Mouse (Mus musculus): ENCODE measurements at regions not wholly inside any gene's neighbourhood (a gene's known extent, or its start where the extent isn't known, plus 50 kb on each side); places are given as distances from the start of the nearest gene placed in this dataset.
A peak's percentile ranks its signal among the peaks of the same experiment; 100 is the strongest.

DNA sequence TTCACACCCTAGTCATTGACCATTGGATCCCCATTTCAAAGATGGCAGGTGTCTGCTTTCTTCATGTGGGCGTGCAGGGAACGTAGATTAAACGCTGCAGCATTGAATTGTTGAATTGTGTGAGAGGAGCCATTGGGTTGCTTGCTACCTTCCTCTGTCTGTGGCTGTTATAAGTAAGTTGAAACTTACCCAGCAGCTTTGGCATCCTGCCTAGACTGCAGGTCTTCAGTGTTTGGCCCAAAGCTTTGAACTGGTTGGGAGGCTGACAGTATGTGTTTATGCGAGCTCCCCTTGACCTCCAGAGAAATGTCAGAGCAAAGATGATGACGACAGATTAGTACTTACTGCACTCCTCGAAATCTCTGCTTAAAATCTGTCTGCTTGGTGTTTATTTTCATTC is 473.8 kb downstream of the Irx1 start:
- peak; percentile 4 for DNase-seq

DNA sequence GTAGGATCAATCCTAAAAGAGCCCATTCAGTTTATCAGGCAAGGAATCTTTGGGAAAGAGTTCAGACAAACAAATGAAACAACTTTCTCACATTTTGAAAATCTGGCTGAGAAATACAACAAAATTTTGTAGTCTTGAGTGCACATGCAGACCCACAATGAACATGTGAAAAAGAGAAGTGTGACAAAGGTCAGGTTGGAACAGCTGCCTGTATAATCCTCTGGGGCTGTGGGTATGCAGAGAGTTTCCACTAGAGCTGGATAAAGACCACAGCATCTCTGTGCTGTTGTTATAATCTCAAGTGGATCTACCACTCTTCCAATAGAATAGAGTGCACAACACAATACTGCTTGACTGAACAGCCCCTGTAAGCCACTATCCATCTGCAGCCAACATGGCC is 482.3 kb downstream of the Irx1 start:
- no peak for DNase-seq

DNA sequence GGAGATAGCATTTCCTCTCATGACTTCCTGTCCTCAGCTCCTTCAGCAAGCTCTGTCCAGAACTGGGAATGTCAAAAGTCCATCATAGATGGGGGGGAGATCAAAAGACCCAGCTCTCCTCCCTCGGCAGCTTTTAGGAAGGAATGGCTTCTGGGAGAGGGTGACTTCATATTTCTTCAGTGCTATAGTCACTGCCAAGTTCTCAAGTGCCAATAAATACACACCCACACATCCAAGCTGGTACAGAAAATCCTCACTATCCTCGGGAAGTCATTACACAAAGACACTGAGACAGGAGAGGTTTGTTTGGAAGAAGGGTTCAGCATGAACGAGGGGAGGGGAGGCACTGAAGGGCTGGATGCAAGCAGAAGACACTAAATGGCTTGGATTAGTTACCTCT is 502.0 kb downstream of the Irx1 start:
- DNase-seq = no peak

DNA sequence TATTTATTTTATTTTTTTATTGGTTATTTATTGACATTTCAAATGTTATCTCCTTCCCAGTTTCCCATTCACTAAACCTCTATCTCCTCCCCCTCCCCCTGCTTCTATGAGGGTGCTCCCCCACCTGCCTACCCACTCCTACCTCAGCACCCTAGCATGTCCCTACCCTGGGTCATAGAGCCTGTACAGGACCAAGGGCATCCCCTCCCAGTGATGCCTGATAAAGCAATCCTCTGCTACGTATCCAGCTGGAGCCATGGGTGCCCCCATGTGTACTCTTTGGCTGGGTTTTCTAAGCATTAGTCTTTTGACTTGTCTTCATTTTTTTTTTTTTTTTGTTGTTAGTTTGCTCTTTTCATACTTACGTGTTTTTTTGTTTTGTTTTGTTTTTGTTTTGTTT is 502.9 kb downstream of the Irx1 start:
- no peak for DNase-seq

DNA sequence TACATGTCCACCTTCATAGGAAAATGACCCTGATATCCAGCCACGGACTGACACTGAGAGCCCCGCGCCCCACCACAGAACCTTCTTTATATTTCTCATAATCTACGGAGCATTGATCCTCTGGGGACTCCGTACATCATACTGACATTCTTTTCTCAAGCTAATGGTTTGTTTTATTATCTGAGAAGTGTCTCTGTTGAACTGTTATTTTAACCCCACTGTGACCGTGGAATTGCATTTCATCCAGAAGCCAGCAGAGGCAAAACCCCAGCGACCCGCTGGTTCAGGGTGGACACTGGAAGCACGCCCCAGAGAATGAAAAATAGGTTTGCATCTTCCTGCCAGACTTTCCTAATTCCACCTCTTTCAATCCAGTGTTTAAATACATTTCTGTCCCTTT is 503.4 kb downstream of the Irx1 start:
- no peak for DNase-seq

DNA sequence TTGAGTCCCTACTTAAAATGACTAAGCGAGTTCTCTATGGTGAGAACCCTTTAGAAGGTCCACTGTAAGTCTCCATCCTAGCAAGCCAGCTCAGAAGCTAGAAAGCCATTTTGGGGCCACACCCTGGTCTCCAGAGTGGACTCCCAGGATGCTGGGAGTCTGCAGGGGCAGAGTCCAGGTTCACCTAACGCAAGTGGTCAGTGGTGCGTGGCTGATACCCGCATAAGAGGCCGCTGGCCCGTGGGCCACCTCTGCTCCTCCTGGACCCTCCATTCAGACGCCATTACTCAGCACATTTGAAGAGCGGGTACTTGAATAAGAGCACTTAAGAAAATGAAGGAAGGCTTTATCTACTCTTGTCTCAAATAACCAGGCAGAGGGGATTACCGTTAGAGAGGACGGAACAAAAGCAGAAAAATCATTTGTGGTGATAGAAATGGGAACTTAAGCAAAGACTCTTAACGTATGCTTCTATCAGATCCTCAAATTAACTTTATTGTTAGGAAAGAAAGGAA is 504.4 kb downstream of the Irx1 start:
- no peak for DNase-seq

DNA sequence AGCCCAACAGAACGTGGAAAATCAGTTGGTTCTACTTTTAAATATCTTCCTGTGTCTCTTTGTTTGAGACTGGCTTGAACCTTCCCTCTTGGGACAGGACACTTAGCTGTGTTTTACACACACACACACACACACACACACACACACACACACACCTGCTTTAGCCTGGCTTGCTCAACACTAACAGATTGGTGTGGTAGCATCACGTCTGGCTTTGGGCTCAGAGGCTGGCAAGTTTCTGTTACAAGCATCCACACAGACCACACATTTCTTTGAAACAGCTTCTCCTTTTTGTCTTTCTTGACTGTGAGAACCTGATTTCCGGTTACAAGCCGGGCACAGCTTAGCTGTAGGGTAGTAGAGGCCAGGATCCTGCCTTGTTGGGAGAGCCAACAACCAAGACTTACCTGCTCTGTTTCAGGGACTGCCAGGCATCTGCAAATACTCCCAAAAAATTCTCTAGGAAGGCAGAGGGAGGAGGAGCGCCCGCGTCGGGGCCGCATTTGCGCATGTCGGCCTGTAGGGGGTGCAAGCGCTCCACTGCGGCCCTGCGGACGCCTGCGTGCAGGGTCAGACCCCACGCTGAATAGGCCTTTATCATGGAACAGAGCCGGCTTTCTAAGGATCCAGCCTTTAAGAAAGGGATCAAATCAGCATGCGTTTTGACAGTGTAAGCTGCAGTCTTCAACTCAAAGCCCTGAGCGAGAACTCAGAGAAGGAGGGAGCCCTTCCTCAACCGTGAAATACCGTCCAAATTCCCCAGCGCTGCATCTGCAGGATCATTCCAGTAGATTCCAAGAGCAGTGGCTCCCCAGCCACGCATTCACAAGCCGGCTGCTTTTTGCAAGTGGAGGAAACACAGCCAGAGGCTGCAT is 505.2 kb downstream of the Irx1 start:
- DNase-seq = peak; percentile 77

DNA sequence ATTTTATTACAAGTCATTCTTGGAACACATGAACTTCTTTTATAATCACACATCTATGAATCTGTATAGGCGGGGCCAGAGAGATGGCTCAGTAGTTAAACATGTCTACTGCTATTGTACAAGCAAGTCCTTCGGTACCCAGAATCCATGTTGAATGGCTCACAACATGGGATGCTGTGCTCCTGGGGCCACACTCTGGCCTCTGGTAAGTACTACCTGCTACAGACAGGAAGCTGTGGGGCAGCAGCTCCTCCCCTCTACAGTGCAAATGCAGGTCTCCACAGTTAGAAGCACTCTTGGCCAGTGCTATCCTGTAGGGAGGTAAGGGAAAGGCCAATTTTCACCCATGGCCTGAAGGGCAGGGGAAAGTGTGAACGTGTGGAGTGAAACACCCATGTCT is 506.0 kb downstream of the Irx1 start:
- DNase-seq = no peak

DNA sequence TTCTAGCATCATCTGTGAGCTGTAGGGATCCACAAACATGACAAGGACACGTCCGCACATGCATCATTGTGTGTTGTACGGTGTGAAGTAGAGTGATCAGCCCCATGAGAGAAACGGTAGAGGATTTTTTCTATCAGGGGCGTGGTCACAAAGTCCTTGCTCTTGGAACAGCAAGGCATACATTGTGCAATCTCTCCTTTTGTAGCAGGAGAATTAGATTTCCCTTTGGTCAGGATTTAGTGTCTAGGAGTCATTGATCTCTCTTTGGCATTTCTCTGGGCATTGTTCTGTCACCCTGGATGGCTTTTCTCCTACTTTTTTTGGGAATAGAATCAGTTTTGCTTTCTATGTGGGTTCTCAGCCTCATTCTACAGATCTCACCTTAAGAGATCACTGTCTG is 511.3 kb downstream of the Irx1 start:
- DNase-seq = no peak

DNA sequence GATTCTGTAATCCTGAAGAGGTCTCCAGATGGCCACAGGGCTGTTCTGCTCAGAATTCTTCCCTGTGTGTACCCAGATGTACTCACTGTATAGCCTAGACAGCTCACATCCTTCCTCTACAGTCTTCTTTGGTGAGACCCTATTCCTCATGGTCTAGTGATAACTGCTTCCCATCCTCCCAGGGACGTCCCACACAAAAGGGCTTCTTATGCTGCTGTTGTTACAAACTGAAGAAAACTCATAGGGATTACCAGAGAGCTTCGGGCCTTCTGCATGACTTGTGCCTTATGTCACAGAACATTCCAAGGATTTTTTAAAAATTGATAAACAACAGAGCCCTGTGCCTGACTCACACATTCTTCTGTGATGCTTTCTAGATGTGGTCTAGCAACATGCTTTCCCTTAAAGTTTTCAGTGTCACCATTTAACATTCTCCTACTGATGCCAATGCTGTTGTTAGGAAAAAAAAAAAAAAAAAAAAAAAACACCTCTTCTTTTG is 525.9 kb downstream of the Irx1 start:
- DNase-seq = no peak

DNA sequence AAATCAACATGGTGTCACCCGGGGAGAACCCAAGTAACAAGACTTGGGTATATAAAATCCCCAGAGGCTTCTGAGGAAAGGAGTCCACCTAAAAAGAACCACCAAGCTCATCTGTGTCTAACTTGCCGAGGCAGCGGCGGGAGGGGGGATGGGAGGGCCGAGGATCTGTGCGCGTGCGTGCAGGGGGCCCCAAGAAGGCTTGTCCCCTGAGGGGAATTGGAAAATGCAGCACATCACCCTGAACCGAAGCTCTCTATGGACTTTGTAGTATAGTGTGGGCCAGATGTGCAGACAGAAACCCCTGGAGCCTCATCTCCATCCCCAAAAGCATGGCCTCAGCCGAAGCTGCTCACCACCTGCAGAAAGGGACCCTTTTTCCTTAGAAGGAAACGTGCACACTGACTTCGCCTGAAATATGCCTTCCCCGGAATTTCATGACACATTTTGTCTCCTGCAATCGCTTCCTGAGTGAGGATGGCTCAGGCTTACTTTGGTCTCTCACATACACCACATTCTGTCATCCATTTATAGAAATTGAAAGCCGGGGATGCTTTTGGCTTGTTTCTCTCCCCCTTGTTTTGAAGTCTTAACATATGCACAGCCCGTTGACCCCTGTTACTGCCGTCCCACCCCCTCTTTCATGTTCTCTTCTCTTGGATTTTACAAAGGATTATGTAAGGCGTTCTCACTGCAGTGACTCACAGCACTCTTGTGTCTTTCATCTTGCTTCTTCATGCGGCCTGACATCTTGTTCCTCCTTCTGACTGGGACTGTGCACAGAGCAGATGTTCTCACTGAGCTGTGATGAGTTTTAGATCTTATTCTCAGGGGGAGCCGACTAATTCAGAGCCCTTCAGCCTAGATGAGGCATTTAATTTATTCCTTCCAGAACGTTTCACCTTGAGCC is 559.6 kb downstream of the Irx1 start:
- no peak for DNase-seq

DNA sequence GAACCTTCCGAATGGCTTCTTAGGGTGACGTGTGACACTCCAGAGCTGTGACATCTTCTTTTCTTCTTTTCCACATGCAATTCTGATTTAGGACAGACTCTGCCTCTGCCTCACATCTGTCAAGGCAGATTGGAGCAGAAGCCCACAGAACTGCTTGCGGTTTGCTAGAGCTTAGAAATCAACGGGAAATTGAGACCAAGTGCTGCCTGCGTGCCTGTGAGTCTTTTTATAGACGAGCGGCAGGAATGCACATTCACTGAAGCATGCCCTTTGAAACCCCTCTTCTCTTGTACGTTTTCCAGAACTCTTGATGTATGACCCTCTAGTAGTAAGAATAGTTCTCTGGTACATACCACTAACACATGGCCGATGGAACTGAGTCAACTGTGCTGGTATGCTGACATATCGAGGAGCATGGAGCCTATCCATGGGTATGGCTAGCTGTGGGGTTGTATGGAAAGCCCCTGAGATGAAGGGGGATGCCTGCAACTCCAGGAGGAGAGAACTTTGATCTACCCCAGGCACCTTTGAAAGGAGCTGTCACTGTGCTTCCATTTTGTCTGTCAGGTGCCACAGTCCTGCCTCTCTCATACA is 552.2 kb upstream of the Adamts16 start:
- DNase-seq = no peak

DNA sequence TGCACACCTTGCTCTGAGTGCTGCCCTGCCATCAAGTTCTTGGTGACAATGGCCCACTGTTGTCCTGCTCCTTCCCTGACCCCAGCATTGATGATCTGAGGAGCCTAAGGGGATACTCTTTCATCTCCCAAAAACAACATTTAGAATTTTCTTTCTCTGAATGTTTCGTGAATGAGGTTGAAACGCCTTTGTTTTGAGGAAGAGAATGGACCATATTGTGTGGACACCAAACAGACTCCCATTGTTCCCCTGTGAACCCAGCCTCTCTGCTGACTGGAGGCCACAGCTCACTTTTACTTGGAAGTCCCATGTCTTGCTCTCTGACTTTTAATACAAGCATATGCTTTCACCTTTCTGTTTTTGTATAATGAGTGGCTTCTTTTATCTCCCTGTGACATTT is 537.0 kb upstream of the Adamts16 start:
- no peak for DNase-seq

DNA sequence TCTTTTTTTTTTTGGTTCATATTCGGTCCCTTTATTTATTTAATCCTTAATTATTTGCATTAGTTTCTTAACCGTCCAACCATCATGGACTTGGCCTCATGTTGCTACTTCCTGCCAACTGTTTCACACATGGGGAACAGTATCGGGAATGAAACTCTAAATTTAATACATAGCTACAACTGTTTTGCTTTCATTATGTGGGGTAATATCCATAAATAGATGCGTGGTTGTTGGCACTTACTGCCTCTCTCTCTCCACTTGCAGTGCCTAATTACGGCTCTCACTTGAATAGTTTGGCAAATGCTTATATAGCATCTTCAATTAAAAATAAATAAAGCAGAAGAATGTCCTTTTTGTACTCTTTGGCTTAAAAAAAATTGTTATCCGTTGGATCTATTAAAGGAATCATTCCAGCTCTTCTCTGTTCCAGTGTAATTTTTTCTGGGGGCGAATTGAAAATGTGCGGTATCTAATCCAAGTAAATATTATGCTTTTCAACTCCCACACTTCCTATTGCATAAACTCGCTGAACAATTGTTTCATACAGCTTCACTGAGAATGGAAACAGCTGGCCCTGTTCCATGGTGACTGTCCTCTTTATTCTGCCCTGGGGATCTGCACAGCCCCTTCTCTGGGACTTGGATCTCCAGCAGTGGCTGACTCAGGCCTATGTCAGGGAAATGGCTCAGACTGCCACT is 534.4 kb upstream of the Adamts16 start:
- DNase-seq = no peak

DNA sequence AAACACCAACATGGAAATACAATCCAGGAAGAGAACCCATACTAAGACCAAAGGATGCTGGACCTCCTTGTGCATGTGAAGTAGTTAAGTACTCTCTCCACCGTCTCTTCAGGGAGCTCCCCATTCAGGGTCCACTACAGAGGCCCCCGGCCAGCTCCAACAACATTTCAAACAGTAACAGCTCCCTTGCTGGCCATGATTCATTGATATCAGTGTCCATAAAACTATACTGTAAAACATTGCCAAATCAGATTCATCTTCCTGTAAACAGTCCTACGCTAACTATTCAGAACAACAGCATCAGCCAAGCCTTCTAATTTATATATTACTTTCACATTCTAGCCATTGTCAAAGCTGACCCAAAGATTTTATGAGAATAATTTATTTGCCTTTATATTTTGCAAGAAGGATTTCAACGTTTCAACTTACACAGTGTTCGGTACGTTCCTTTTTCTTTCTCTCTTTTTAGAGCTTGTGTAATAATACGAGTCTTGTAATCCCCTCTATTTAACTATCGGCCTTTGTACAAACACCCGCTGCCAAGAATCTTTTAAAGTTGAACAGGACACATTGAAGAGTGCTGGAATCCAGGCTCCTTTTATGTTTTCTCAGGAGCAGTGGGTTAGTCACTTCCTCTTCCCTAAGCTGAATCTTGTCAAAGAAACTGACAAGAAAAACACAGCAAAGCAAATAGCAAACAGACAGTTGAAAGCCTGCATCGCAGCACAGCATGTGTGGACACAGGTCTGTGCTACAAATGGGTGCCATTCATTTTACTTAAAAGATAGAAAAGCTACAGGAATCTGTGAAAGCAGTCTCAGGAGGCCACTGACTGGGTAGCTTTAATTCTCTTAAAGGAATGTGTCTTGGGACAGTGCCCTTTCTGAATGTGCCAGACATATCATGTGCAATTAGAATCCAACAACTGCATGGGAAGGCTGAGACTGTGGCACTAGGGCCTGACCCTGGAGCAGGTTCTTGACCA is 531.4 kb upstream of the Adamts16 start:
- no peak for DNase-seq

DNA sequence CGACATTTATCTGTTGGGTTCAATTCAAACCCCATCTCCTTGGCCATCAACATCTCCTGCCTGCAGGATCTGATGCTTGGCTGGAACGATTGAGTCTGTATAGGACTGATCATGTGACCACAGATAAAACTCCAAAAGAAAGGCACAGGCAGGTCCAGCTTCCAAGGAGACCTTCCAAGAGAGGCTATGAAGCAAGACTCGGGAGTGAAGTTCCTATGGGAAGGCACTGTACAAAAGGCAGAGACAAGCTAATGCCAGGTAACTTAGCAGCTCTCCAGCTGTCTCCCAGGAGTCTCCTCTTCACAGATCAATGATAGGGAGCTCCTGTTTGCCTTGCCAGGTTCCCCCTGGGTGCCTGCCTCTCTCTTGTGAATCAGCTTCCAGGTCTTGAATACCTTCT is 528.2 kb upstream of the Adamts16 start:
- DNase-seq = no peak

DNA sequence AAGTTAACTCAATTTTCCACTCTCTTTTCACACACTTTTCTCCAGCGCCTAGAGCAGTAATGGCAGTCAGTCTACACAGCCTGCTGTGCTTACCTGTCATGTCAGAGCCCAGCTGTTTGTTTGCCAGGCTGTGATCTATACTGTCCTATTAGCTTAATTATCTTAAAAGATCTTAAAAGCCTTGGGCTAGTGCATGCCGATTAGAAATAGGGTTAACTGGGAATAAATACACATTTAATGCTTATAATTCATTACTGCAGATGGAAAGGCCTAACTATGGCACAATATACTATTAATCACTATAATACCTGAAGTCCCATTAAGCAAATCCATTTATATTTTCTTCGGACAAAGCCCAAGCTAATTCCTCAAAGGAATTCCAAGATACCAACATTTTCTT is 523.6 kb upstream of the Adamts16 start:
- DNase-seq = no peak

DNA sequence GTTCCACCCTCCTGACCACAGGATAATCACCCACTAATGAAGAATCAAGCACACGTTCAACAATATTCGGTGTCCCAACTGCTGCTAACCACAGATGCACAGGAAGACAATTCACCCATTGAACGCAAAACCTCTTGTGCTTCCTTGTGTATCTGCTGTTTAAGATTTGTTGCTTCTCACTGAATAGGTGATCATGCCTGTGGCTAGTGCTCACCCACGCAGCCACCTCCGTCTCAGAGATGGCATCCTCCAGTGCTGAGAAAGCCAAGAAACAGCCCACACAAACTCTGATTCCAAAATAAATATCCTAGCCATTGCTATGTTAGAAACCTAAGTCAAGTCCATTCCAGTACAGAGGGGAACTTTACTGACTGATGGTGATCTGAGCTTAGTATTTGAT is 520.7 kb upstream of the Adamts16 start:
- no peak for DNase-seq

DNA sequence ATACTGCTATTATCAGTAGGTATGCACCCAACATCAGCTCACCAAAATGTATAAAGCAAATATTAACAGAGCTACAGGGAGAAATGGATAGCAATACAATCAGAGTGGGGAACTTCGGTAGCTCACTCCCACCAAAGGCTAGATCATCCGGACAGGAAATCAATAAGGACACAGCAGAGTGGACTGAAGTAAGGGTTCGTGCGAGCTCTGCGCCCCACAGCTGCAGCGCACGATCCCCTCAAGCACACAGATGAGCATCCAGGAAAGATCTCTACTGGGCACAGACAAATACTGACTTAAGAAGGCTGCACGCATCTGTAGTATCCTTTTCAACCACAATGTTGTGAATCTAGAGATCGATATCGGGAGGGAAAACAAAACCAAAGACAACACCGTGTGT is 517.5 kb upstream of the Adamts16 start:
- DNase-seq = no peak

DNA sequence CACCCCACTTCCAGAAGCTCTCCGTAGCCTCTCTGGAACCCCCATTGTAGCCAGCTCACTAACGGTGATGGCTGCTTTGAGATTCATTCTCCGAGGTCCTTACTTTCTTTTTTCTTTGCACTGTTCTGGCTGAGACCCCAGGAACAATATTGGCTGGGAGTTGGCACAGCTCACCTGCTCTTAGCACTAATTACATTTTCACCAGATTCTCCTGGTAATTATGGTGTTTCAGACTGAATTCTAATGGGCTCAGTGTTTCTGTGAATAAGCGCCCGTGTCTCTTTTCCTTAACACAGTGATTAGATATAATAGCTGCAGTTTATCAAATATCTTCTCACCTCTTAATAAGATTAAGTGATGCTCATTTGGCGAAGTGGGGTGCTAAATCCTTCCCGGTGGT is 509.2 kb upstream of the Adamts16 start:
- no peak for DNase-seq

DNA sequence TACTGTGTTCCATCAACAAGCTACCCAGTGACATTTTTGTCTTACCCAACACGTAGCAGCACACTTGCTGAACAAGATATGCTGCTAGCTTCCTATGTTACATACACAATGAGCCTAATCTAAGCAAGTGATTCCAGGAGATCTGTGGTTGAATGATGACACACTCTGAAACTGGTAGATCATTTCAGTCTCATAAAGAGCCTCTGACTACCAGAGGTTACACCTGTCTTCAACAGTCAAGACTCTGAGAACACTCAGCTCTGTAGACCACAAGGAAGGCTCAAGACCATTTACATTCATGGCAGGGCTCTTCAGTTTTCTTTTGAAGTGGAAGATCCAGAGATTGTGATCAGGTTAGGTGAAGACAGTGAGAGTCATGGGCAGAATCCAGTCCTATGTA is 501.3 kb upstream of the Adamts16 start:
- no peak for DNase-seq
